Mouse (Mus musculus) c-Kit-positive CD71-positive TER-119-negative erythroid progenitor cells, embryonic 14.5 days (primary cell): ENCODE measurements around the gene Ppt2.

ENCODE experiments used
- DNase-seq: peaks from one replicate; pipeline ENCODE4 v3.0.0-alpha.2; 2013; ENCODE audit warnings: low read depth

Gene Ppt2

GRCm38 (mm10) chr17:34627943-34628643, at the start of gene Ppt2:
TSS of gene Ppt2 (minus strand) at chr17:34628510.
- DNase-seq, result no peak

GRCm38 (mm10) chr17:34676671-34677070, 48.4 kb upstream of the Ppt2 start:
- DNase-seq, result no peak

GRCm38 (mm10) chr17:34676093-34676460, 47.8 kb upstream of the Ppt2 start:
- DNase-seq, result no peak

- no peak for DNase-seq
Measured at GRCm38 (mm10) chr17:34675205-34676092, 47.1 kb upstream of the Ppt2 start.

- no peak for DNase-seq
Measured at GRCm38 (mm10) chr17:34674524-34675204, 46.4 kb upstream of the Ppt2 start.

- no peak for DNase-seq
Measured at GRCm38 (mm10) chr17:34673139-34673538, 44.8 kb upstream of the Ppt2 start.

- no peak for DNase-seq
Measured at GRCm38 (mm10) chr17:34672246-34672792, 44.0 kb upstream of the Ppt2 start.

- DNase-seq, result no peak
Measured at GRCm38 (mm10) chr17:34671151-34672066, 43.1 kb upstream of the Ppt2 start.

- no peak for DNase-seq
Measured at GRCm38 (mm10) chr17:34670235-34670634, 41.9 kb upstream of the Ppt2 start, which contains the start of gene Tnxb. TSS of gene Tnxb (plus strand) at chr17:34670535.

GRCm38 (mm10) chr17:34664472-34664871, 36.2 kb upstream of the Ppt2 start:
- DNase-seq, result no peak

- DNase-seq, result no peak
Measured at GRCm38 (mm10) chr17:34663558-34663957, 35.2 kb upstream of the Ppt2 start.

GRCm38 (mm10) chr17:34662978-34663377, 34.7 kb upstream of the Ppt2 start:
- DNase-seq, result no peak

GRCm38 (mm10) chr17:34662468-34662867, 34.2 kb upstream of the Ppt2 start:
- no peak for DNase-seq

- no peak for DNase-seq
Measured at GRCm38 (mm10) chr17:34661121-34661591, 32.8 kb upstream of the Ppt2 start.

GRCm38 (mm10) chr17:34660259-34660820, 32.0 kb upstream of the Ppt2 start:
- no peak for DNase-seq

- no peak for DNase-seq
Measured at GRCm38 (mm10) chr17:34659897-34660214, 31.5 kb upstream of the Ppt2 start.

- DNase-seq, result no peak
Measured at GRCm38 (mm10) chr17:34659181-34659896, 31.0 kb upstream of the Ppt2 start.

- DNase-seq, result no peak
Measured at GRCm38 (mm10) chr17:34658591-34658990, 30.3 kb upstream of the Ppt2 start.

- no peak for DNase-seq
Measured at GRCm38 (mm10) chr17:34658145-34658544, 29.8 kb upstream of the Ppt2 start.

GRCm38 (mm10) chr17:34657271-34657670, 29.0 kb upstream of the Ppt2 start:
- DNase-seq, result no peak
